Mouse (Mus musculus): ENCODE measurements around the gene Abr. TPM values are rescaled to one million over a fixed set of nuclear protein-coding genes. Genes with fewer than 3 reads are reported as not detected.

Abr gene
- polyA plus RNA-seq, 1 experiment = 2.4 TPM

DNA sequence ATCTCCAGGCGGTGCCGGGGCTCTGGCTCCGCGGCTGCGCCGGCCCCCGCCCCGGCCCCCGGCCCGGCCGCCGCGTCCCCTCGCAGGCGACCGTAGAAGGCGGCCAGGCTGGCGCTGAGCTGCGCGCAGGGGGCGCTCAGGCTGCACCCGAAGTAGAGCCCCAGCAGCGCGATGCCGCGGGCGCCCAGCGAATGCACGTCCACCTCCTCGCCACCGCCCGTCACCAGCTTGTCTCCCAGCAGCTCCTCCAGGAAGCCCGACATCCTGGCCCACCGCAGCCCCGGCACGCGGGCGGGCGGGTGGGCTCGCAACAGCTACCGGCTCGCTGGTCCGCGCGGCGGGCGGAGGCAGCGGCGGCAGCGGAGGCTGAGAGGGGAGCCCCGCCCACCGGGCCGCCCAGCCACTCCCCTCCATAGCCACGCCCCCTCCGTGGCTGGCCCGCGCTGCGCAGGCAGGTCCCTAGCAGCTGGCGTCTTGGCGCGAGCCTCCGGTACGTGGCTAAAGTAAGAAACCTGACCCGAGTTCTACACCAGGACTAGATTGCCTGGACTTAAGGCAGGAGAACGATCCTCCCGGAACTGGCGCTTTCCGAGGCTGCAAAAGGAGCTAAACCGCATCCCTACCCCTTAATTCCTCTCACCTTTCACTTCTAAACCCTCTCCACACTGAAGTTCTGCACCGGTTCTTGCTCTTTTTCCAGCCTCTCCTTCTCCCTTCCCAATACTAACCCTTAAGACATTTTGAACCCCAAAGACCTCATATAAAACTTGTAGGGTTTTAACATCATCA lies 223.1 kb downstream of the Abr start, which contains the start of gene Nxn:
TSS of gene Nxn (minus strand) at position 343 of the 789 bp plus-strand sequence.
- Histone ChIP-seq H3K4me1 (ENCODE audit: control insufficient read depth, insufficient read depth, insufficient read length, low read length) (peaks cover 5% of the 10 kb centered on the region; the same call in 1 of the 2 replicates), H3K4me3 (ENCODE audit: insufficient read depth, low read depth, low read length) (peak within 1 kb of the TSS; percentile 71), H3K27ac (replicated peaks; ENCODE audit: low read depth, low read length) (peak within 1 kb of the TSS; percentile 35)

DNA sequence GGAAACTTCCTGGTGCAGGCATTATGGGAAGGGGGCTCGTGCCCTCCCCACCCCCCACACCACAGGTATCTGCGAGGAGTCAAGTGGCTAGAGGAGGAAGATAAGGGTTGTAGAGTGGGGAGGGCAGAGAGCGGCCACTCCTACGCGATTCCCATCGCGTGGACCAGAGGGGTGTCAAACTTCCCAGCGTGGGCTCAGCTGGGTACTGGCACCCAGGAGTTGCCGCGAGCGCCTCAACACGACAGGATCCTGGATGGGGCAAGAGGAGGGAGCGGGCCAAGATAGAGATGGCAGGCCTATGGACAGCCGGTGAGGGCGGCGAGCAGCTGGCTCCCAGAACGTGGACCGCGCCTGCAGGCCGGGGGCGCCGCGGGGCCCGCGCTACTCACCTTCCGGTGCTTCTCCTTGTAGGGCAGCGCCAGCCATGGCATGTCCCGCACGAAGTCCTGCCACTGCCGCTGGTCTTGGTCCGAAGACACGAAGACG lies 223.8 kb downstream of the Abr start:
- Histone ChIP-seq H3K4me3 (ENCODE audit: insufficient read depth, low read depth, low read length) (peak overlapping the region; percentile 71), H3K4me1 (ENCODE audit: control insufficient read depth, insufficient read depth, insufficient read length, low read length) (peaks cover 5% of the 10 kb centered on the region; the same call in 1 of the 2 replicates), H3K27ac (replicated peaks; ENCODE audit: low read depth, low read length) (peak overlapping the region; percentile 23)

DNA sequence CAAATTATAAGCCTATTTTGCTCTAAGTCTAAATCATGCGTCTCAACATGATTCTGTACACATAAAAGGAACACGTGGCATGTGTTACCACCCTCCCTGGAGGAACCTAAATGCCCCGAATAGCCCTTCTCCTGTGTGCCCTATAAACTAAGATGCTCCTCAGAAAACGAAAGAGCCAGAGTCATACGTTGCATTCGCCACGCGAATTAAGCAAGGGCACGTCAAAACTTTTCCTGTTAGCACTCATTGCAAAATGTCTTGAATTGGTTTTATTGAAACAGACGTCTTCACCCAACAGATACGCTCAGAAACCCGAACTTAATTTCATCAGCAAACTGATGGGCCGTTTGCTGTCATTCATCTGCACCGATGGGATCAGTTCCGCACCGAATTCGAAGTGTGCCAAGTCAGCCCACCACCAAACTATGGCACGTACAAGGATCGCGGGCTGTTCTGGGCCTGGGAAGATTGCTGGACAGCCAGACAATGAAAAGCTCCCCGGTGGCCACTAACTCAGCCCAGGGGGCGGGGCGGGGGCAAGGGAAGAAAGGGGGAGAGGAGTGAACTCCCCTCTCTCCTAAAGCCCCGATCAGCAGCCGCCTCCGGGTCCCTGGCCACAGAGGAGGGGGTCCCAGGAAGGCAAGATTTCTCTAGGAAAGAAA lies 224.3 kb downstream of the Abr start:
- Histone ChIP-seq H3K27ac (replicated peaks; ENCODE audit: low read depth, low read length) (peak overlapping the region; percentile 23), H3K4me3 (ENCODE audit: insufficient read depth, low read depth, low read length) (peak overlapping the region; percentile 71), H3K4me1 (ENCODE audit: control insufficient read depth, insufficient read depth, insufficient read length, low read length) (peaks cover 9% of the 10 kb centered on the region; the same call in 1 of the 2 replicates)

DNA sequence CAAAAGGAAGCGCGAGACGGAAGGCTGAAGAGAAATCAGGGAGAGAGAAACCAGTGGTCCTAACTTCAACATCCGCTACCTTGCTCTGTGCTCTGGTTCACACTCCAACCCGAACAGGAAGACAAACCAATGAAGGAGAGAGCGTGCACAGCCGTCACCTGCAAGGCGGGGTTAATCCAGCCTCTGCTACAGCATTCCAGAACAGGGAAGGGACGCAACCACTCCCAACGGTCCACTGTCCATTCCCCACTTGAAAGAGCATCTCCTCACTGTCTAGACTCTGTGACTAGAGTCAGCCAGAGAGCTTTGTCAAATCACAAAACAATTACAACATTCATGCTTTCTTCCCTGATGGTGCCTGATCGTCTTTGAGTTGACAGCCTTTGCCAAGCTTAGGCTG lies 229.1 kb downstream of the Abr start:
- Histone ChIP-seq H3K4me3 (ENCODE audit: insufficient read depth, low read depth, low read length) (no peak overlapping the region), H3K27ac (replicated peaks; ENCODE audit: low read depth, low read length) (no peak overlapping the region)

DNA sequence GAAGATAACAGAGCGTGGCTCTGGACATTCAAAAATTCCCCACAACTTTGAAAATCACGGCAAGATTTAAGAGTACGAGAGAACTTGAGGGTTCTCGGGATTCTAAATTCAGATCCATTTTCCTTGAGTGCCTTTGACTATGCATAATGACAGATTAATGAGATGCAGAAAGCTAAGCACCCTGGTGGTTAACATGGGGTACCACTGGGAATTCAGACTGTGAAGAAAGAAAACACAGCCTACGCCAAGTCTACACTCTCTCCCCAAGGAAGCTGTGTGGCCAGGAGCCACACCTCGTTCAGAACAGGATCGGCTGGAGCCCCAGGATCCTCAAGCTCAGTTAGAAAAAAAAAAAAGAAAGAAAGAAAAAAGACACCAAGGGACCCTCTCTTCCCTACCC lies 229.6 kb downstream of the Abr start:
- Histone ChIP-seq H3K27ac (replicated peaks; ENCODE audit: low read depth, low read length) (no peak overlapping the region), H3K4me1 (ENCODE audit: control insufficient read depth, insufficient read depth, insufficient read length, low read length) (peaks cover 9% of the 10 kb centered on the region; the same call in 1 of the 2 replicates), H3K4me3 (ENCODE audit: insufficient read depth, low read depth, low read length) (no peak overlapping the region)

More for the DNA sequence above, 229.1 kb downstream of the Abr start:
- peaks cover 9% of the 10 kb centered on the region; the same call in 1 of the 2 replicates for H3K4me1 ChIP-seq (ENCODE audit: control insufficient read depth, insufficient read depth, insufficient read length, low read length)

DNA sequence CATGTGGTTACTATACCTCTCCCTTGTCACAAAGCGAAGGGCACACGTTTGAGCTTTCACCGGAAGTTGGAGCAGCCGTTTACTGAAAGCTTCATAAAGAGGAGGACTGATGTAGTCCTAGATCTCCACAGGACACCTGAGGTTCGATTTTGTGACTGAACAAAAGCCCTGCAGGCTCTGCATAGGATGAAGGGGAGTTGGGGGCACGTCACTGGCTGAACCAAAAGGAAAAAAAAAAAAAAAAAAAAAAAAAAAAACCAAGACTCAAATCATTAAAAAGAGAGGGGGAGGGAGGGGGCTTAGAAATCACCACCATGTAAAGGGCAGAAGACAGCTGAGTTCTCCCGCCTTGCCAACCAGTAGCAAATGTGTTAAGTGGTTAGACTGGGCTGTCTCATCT lies 233.4 kb downstream of the Abr start:
- no peak overlapping the region for H3K4me3 ChIP-seq (ENCODE audit: insufficient read depth, low read depth, low read length)
- 0 out of 2 replicates have a peak, but pooled peaks cover 3% of the 10 kb centered on the region for H3K4me1 ChIP-seq (ENCODE audit: control insufficient read depth, insufficient read depth, insufficient read length, low read length)
- H3K27ac ChIP-seq (replicated peaks; ENCODE audit: low read depth, low read length) = no peak overlapping the region

DNA sequence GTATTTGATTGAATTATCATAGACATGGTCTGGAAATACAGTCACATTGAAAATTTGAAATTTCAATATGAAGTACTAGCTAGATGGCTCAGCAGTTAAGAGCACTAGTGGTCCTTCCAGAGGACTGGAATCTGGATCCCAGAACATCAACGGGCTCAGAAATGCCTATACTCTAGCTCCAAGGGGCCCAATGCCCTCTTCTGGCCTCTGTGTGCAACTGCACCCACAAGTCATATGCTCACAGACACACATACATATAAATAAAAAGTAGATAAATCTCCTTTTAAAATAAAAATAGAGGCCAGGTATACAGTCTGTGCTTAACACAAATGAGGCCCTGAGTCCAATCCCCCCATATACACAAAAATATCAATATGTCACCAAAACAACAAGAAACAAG lies 235.0 kb downstream of the Abr start:
- Histone ChIP-seq H3K4me3 (ENCODE audit: insufficient read depth, low read depth, low read length) (no peak overlapping the region), H3K4me1 (ENCODE audit: control insufficient read depth, insufficient read depth, insufficient read length, low read length) (no peaks in the 10 kb centered on the region), H3K27ac (replicated peaks; ENCODE audit: low read depth, low read length) (no peak overlapping the region)

DNA sequence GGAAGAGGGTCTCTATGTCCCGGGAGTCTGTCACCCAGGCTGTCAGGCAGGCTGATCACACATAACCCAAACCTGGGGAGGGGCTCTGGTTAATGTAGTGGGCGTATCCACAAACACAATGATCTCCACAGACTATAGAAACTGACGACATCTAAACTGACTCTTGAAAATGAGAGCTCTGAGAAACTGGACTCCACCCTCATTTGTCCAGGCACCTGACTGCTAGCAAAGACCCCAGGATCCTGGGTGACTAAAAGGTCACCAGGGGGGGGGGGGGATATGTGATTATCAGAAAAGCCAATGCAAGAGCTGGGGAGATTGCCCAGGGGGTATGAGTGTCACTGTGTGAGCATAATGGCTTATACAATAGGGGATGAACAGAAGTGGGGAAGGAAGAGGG lies 236.4 kb downstream of the Abr start:
- peaks cover 8% of the 10 kb centered on the region; the same call in 1 of the 2 replicates for H3K4me1 ChIP-seq (ENCODE audit: control insufficient read depth, insufficient read depth, insufficient read length, low read length)
- no peak overlapping the region for H3K4me3 ChIP-seq (ENCODE audit: insufficient read depth, low read depth, low read length)
- no peak overlapping the region for H3K27ac ChIP-seq (replicated peaks; ENCODE audit: low read depth, low read length)

DNA sequence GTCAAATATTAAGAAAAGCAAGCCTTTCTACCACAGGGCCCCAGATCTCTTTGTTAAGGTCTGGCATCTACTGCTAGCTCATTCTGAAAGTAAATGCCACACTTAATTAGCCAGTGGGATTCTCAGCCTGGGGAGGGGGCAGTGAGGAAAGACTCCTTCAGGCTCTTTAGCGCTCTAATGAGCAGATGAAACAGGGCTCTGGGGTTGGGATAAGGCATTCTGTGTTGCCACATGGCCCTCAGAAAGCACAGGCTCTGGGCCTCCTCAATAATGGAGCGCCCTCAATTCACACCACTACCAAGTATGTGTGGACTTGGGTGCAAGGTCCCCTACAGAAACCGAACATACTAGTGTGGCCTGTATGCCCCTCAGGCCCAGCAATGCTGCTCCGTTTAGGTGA lies 237.1 kb downstream of the Abr start:
- H3K4me3 ChIP-seq (ENCODE audit: insufficient read depth, low read depth, low read length) = no peak overlapping the region
- no peak overlapping the region for H3K27ac ChIP-seq (replicated peaks; ENCODE audit: low read depth, low read length)
- peaks cover 10% of the 10 kb centered on the region for H3K4me1 ChIP-seq (ENCODE audit: control insufficient read depth, insufficient read depth, insufficient read length, low read length)

DNA sequence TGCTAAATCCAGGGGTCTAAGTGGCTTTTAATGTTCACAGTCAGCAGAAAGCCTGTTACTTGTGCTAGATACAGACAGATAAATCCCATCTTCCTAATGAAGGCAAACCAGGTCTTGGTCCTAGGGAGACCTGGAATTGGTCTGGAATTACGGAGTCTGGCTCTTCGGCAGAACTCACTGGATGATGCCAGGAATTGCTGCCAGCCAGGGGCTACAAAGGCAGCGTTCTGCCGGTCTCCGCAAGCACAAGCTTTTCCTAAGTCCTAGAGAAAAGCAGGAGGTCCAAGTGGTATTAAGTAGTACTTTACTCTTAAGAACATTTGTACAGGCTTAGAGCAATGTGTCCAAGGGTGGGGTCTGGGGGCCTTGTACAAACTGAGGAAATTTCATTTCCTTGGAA lies 237.8 kb downstream of the Abr start:
- no peak overlapping the region for H3K4me3 ChIP-seq (ENCODE audit: insufficient read depth, low read depth, low read length)
- H3K4me1 ChIP-seq (ENCODE audit: control insufficient read depth, insufficient read depth, insufficient read length, low read length) = peaks cover 10% of the 10 kb centered on the region
- no peak overlapping the region for H3K27ac ChIP-seq (replicated peaks; ENCODE audit: low read depth, low read length)

DNA sequence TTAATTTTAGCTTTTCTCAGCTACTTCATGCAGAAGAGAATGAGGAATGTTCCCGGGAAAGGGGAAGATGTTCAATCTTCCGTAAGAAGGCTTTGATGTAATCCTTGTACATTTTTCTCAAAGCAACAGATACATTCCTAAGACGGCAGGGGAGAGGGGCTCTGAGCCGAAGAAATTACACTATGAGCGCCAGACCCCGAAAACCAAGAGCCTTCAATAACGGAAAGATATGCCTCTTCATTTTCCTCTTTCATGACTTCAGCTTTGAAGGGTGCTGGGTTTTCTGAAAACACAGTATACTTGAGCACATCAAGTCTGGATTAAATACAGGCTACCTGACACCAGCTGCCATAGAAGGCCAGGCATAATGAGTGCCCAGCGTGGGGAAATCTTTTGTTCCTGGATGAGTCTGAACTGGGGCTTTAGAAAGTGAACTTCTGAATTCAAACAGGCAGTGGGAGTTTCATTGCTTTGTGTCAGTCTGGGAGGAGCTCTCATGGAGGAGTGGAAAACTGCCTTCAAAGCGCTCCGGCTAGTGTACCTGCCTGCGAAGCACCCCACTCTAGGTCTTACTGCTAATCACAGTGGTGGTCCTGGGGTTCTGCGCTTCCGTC lies 239.3 kb downstream of the Abr start:
- Histone ChIP-seq H3K27ac (replicated peaks; ENCODE audit: low read depth, low read length) (no peak overlapping the region), H3K4me3 (ENCODE audit: insufficient read depth, low read depth, low read length) (no peak overlapping the region), H3K4me1 (ENCODE audit: control insufficient read depth, insufficient read depth, insufficient read length, low read length) (peaks cover 10% of the 10 kb centered on the region)

DNA sequence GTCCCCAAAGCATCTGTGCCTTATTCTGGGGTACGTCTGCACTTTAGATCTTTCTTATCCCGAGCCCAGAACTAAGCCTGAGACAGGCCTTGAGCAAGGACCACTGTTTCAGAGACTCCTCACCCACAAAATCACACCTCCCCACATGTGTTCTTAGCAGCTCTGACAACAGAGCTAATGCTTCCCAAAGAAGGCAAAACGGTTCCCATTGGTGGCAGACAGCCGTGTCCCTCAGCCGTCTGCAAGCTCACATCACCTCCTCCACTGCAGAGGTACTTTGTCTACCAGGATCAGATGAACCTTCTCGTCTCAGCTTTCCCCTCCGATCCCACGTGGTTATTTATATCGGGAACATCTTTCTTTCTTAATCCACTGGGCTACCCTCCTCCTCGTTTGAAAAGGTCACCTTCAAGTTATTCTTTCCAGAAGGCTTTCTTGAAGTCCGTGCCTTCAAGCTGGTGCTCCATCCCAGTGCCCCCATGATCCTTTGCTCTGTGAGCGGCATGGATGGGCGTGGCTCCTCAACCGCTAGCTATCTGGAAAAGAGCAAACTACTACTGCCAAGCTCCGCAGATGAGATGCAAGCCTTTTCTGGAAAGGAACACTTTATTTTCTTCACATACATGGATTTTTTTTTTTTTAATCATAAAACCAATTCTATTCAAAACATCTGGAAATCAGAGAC lies 240.8 kb downstream of the Abr start:
- peak overlapping the region; percentile 38 for H3K27ac ChIP-seq (replicated peaks; ENCODE audit: low read depth, low read length)
- H3K4me3 ChIP-seq (ENCODE audit: insufficient read depth, low read depth, low read length) = no peak overlapping the region
- H3K4me1 ChIP-seq (ENCODE audit: control insufficient read depth, insufficient read depth, insufficient read length, low read length) = peaks cover 10% of the 10 kb centered on the region

DNA sequence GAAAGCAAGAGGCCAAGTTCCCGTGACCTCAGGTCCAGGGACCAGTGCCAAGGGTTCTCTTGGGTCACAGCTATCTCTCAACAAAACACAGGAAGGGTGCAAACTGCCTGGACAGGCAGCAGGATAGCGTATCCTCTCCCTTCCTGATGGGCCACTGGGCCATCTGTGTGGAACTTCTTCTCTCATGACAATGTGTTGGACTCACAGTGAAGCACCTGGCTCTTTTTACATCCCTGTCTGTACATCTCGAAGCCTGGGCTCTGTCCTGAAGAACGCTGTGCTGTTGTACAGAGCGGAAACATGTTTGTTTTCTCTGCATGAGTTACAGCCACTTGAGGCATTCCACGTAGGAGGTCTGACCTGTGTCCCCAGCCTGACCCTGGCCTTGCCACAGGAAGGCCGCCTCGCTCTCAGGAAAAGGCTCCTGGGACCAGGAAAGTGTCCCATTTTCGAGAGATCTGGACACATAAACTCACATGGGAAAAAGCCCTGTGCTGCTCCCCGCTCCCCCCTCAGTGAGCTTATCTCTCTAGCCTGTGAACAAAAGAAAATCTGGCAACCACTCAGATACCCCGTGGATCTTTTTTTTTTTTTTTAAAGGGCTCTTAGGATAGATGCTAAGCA lies 242.1 kb downstream of the Abr start:
- Histone ChIP-seq H3K4me1 (ENCODE audit: control insufficient read depth, insufficient read depth, insufficient read length, low read length) (peaks cover 17% of the 10 kb centered on the region), H3K4me3 (ENCODE audit: insufficient read depth, low read depth, low read length) (no peak overlapping the region), H3K27ac (replicated peaks; ENCODE audit: low read depth, low read length) (peak overlapping the region; percentile 71)

DNA sequence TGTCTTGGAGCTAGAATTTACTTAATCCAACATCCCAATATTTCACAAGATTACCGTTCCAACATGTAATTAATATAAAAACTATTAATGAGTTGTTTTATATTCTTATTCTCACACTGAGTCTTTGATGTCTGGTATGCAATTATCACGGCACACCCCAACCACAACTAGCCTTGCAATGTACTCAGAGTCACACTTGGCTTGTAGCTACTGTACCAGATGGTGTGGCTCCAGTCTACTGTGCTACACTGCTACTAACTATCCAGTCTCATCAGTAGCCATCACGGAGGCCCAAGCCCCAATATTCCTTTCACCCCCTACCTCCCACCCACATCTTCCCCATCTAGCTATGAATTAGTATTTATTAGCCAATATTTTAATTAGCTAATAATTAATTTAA lies 245.7 kb downstream of the Abr start:
- H3K4me1 ChIP-seq (ENCODE audit: control insufficient read depth, insufficient read depth, insufficient read length, low read length) = peaks cover 23% of the 10 kb centered on the region
- no peak overlapping the region for H3K27ac ChIP-seq (replicated peaks; ENCODE audit: low read depth, low read length)
- no peak overlapping the region for H3K4me3 ChIP-seq (ENCODE audit: insufficient read depth, low read depth, low read length)

All from brown adipose tissue, adult 24 weeks (tissue).